Mouse (Mus musculus) lung, postnatal 0 days (tissue): ENCODE results near the gene Crim1. TPM values are rescaled to one million over a fixed set of nuclear protein-coding genes. Genes with fewer than 3 reads are reported as not detected.

Experiments
- ATAC-seq: fragments of 200-750 bp; cut with Nextera tagmentation; 2 replicates; pipeline ENCODE4 v1.8.0; 2017; ENCODE audit warnings: moderate library complexity
- DNase-seq: peaks from one replicate; pipeline ENCODE4 v3.0.0-alpha.2; 2016; ENCODE audit warnings: low spot score
- H3K27ac ChIP-seq: fragments of 300-500 bp; sonication (generic); 2 replicates; pipeline ENCODE4 v1.5.1; 2014; ENCODE audit warnings: antibody characterized with exemption, mild to moderate bottlenecking, low read length, mixed read lengths
- H3K27me3 ChIP-seq: fragments of 300-500 bp; sonication (generic); replicated peaks from 2 replicates; pipeline ENCODE4 v1.6.1; 2014; ENCODE audit warnings: low read length, mixed read lengths; ENCODE audit not compliant: insufficient read depth
- H3K36me3 ChIP-seq: fragments of 300-500 bp; sonication (generic); 2 replicates; pipeline ENCODE4 v1.6.1; 2014; ENCODE audit warnings: low read length, mixed read lengths; ENCODE audit not compliant: insufficient read depth
- H3K4me1 ChIP-seq: fragments of 300-500 bp; sonication (generic); 2 replicates; pipeline ENCODE4 v1.6.1; 2014; ENCODE audit warnings: antibody characterized with exemption, low read depth, low read length, mixed read lengths; ENCODE audit not compliant: insufficient read depth
- H3K4me2 ChIP-seq: fragments of 300-500 bp; sonication (generic); replicated peaks from 2 replicates; pipeline ENCODE4 v1.6.1; 2014; ENCODE audit warnings: low read depth, mild to moderate bottlenecking, low read length, moderate library complexity, mixed read lengths
- H3K4me3 ChIP-seq: fragments of 300-500 bp; sonication (generic); 2 replicates; pipeline ENCODE4 v1.5.1; 2014; ENCODE audit warnings: low read depth, low read length
- H3K9ac ChIP-seq: fragments of 300-500 bp; sonication (generic); replicated peaks from 2 replicates; pipeline ENCODE4 v1.6.1; 2014; ENCODE audit warnings: low read depth, mild to moderate bottlenecking
- H3K9me3 ChIP-seq: fragments of 300-500 bp; sonication (generic); 2 replicates; pipeline ENCODE4 v1.6.1; 2016; ENCODE audit warnings: low read length, mixed read lengths
- CTCF ChIP-seq: IDR thresholded peaks from 2 replicates; pipeline ENCODE4 v1.5.1; 2016; ENCODE audit warnings: antibody characterized with exemption, mild to moderate bottlenecking
- EP300 ChIP-seq: IDR thresholded peaks from 2 replicates; pipeline ENCODE4 v1.6.1; 2016; ENCODE audit warnings: antibody characterized with exemption, mild to moderate bottlenecking, control low read depth
- WGBS: fragments of 180-500 bp; shearing (Covaris S2); extraction: QIAGEN DNeasy Blood & Tissue Kit; methylation state at CpG from one replicate; pipeline ENCODE4 v1.1.7; 2014; 5-methylcytosine and 5-hydroxymethylcytosine counted together
- polyA plus RNA-seq: library from polyadenylated mRNA; unstranded; fragments of >200 nt; fragmentation: Nextera tagmentation; extraction: Ambion mirVana; gene quantifications from 2 replicates; pipeline ENCODE4 v1.2.1, GENCODE M21; 2015

Crim1 gene
- polyA plus RNA-seq, 1 experiment from 2014 or later = 8.2 TPM

DNA sequence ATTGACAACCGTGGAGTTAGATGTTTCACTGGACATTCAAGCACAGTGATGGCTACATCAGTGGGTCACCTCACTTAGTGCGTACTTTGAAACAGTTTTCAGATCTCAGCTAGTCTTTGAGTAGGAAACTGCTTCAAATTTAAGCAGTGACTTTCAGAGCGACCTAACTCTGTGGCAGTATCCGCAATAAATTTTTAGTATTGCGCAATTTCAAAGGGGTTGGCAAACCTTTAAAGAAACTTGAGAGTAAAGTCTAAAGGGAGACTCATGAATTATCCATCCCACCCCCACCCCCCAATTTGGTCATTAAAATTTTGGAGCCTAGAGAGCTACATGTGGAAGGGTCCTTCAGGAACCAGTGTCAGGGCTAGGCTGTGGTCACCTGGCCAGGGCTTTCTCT, 31.5 kb downstream of the Crim1 start:
- ATAC-seq (no peak), DNase-seq (no peak)
- H3K4me1 ChIP-seq = no peaks in the 10 kb centered on the region
- no peak overlapping the region for H3K4me2 ChIP-seq
- TF ChIP-seq CTCF = no peak
- no peak for TF ChIP-seq EP300
- H3K27me3 ChIP-seq = no peaks in the 10 kb centered on the region
- H3K9me3 ChIP-seq = no peaks in the 10 kb centered on the region
- no peak overlapping the region for H3K27ac ChIP-seq
- WGBS = 75% methylated on average over 5 of the region's 5 CpGs
- H3K4me3 ChIP-seq = no peak overlapping the region
- H3K9ac ChIP-seq = no peak overlapping the region
- H3K36me3 ChIP-seq = no peaks in the 10 kb centered on the region

DNA sequence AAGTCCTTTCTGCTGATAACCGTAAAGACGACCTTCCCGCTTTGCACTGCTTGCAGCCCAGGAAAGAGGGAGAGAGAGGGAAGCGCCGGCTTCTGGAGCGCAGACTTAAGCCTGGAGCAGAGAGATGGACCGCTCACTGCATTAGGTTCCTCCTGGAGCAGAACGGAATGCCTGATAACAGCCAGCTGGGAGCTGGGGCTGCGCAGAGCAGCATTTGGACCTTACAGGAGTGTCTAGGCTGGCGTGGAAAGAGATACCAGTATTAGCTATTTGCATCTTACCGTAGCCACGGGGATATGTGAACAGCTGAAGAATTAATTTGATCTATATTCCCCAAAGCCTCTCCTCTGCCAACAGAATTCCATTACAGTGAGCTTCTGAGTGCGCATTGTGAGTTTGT, 32.7 kb downstream of the Crim1 start:
- TF ChIP-seq EP300 (no peak), CTCF (no peak)
- Histone ChIP-seq H3K27me3 (no peaks in the 10 kb centered on the region), H3K27ac (no peak overlapping the region), H3K36me3 (no peaks in the 10 kb centered on the region), H3K4me1 (no peaks in the 10 kb centered on the region), H3K4me2 (no peak overlapping the region), H3K9ac (no peak overlapping the region), H3K9me3 (no peaks in the 10 kb centered on the region), H3K4me3 (no peak overlapping the region)
- DNase-seq (no peak), ATAC-seq (no peak)
- 78% methylated on average over 13 of the region's 13 CpGs for WGBS

DNA sequence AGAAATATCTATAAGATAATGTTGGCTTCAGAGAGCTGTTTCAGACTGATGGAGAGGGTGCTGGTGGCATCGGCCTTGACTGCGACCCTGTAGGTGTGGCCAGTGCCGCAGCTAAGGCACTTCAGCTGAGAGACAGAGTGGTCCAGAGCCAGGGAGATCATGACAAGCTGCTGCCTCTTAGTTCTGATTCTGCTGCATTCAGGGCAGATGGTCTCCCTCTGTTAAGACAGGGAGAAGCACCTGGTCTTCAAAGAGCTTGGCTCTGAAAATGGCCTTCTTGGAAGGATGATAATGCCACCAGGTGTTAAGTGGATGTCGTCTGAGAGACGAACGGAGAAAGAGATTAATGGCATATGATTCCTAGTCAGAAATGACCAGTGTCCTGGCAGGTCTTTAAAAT, 33.8 kb downstream of the Crim1 start:
- Histone ChIP-seq H3K27ac (no peak overlapping the region), H3K27me3 (no peaks in the 10 kb centered on the region), H3K4me2 (no peak overlapping the region), H3K36me3 (no peaks in the 10 kb centered on the region), H3K9ac (no peak overlapping the region), H3K4me3 (no peak overlapping the region), H3K4me1 (no peaks in the 10 kb centered on the region), H3K9me3 (no peaks in the 10 kb centered on the region)
- ATAC-seq (no peak), DNase-seq (no peak)
- TF ChIP-seq EP300 (no peak), CTCF (no peak)
- 75% methylated on average over 6 of the region's 6 CpGs for WGBS

- Histone ChIP-seq H3K27ac (no peak overlapping the region), H3K4me2 (no peak overlapping the region), H3K9ac (no peak overlapping the region), H3K4me1 (no peaks in the 10 kb centered on the region), H3K4me3 (no peak overlapping the region), H3K27me3 (no peaks in the 10 kb centered on the region), H3K36me3 (no peaks in the 10 kb centered on the region), H3K9me3 (no peaks in the 10 kb centered on the region)
- WGBS = 59% methylated on average over 12 of the region's 12 CpGs
- DNase-seq (no peak), ATAC-seq (no peak)
- no peak for TF ChIP-seq CTCF
- TF ChIP-seq EP300 = no peak
Observed at GRCm38 (mm10) chr17:78236126-78236525, 36.1 kb downstream of the Crim1 start.

DNA sequence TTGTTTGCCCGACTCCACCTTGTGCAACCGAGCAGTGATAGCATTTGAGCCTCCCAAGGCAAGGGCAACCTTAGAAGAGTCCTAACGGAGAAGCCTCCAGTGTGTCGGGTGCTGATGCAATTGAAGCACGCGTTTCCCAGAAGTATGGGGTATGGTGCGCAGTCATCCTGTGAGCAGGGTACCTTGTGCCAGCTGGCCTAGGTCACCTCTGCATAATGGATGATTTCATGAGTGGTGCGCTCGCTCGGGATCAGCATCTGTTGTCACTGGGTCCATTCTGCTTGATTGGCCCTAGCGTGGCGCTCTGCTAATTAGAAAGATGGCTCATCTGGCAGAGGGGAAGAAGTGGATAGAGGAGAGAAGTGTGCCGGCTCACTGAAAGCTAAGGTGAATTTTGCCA, 37.9 kb downstream of the Crim1 start:
- Histone ChIP-seq H3K4me2 (no peak overlapping the region), H3K9me3 (no peaks in the 10 kb centered on the region), H3K27ac (no peak overlapping the region), H3K4me1 (no peaks in the 10 kb centered on the region), H3K27me3 (no peaks in the 10 kb centered on the region), H3K36me3 (no peaks in the 10 kb centered on the region), H3K9ac (no peak overlapping the region), H3K4me3 (no peak overlapping the region)
- DNase-seq (no peak), ATAC-seq (no peak)
- TF ChIP-seq EP300 (no peak), CTCF (no peak)
- 95% methylated on average over 13 of the region's 13 CpGs for WGBS

DNA sequence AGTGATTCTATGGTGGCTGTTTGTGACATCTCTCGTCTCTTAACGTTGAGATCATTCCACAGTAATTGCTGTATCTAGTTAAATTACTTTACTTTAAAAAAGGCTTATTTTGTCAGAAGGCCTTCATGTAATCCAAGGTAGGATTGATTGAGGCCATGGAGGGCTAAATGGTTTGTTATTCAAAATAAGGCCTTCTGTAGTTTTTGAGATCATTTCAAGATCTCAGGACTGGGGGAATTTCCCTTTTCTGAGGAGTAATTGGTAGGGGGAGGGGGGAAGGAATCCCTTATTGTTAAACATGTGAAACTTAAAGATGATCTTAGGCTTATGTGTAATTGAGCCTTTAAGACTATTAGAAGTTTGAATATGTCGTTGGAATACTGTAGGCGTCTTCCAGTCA, 40.1 kb downstream of the Crim1 start:
- DNase-seq (no peak), ATAC-seq (no peak)
- Histone ChIP-seq H3K36me3 (no peaks in the 10 kb centered on the region), H3K27ac (no peak overlapping the region), H3K4me3 (no peak overlapping the region), H3K4me2 (no peak overlapping the region), H3K9me3 (no peaks in the 10 kb centered on the region), H3K9ac (no peak overlapping the region), H3K4me1 (no peaks in the 10 kb centered on the region), H3K27me3 (no peaks in the 10 kb centered on the region)
- 87% methylated on average over 4 of the region's 4 CpGs for WGBS
- TF ChIP-seq CTCF (no peak), EP300 (no peak)

DNA sequence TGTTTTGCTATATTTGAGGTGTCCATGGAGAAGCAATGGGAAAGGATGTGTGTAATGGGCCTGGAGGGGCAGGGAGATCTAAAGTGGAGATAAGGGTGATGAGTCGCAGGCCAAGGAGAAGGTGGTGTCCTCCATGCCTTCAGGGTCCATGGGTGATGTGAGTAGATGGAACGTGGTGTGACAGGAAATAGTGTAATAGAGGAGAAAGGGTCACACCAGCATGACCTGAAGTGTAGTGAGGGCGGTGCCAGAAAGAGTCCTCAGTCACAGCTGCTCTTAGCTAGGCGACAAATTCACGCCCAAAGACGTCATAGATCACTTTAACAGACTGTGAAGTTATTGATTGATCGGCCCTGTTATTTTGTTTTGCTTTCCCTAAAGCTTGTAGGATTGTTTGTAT, 41.2 kb downstream of the Crim1 start:
- 51% methylated on average over 7 of the region's 7 CpGs for WGBS
- no peak overlapping the region for H3K27ac ChIP-seq
- no peak overlapping the region for H3K9ac ChIP-seq
- H3K4me2 ChIP-seq = no peak overlapping the region
- no peak for DNase-seq
- H3K36me3 ChIP-seq = no peaks in the 10 kb centered on the region
- no peak for TF ChIP-seq EP300
- no peak for TF ChIP-seq CTCF
- H3K4me3 ChIP-seq = no peak overlapping the region
- no peaks in the 10 kb centered on the region for H3K4me1 ChIP-seq
- H3K9me3 ChIP-seq = no peaks in the 10 kb centered on the region
- ATAC-seq = no peak
- no peaks in the 10 kb centered on the region for H3K27me3 ChIP-seq
